Mouse (Mus musculus) CH12.LX (cell line): ENCODE measurements at regions not wholly inside any gene's neighbourhood (a gene's known extent, or its start where the extent isn't known, plus 50 kb on each side); places are given as distances from the start of the nearest gene placed in this dataset.

ENCODE experiments used
- BHLHE40 ChIP-seq: IDR thresholded peaks from 2 replicates; pipeline ENCODE4 v1.6.1; 2011; ENCODE audit warnings: mild to moderate bottlenecking, low read depth, low read length, improper control_type of control experiment
- CTCF ChIP-seq, 2 experiments: IDR thresholded peaks in 1 of 2; conservative IDR thresholded peaks in 1 of 2; 2 replicates each; pipeline ENCODE4 v1.5.1; 2011 to 2012; ENCODE audit warnings: low read depth in 2 of 2, low read length in 2 of 2, improper control_type of control experiment in 1 of 2, inconsistent platforms in 1 of 2, mild to moderate bottlenecking in 1 of 2, moderate library complexity in 1 of 2
- EP300 ChIP-seq: IDR thresholded peaks from 2 replicates; pipeline ENCODE4 v1.6.1; 2011; ENCODE audit warnings: low read length, improper control_type of control experiment
- IRF4 ChIP-seq: IDR thresholded peaks from 2 replicates; pipeline ENCODE4 v1.6.1; 2014; ENCODE audit warnings: low read depth, mild to moderate bottlenecking, inconsistent platforms, low read length, improper control_type of control experiment
- MAX ChIP-seq: IDR thresholded peaks from 2 replicates; pipeline ENCODE4 v1.6.1; 2011; ENCODE audit warnings: low read length, improper control_type of control experiment
- MYC ChIP-seq: IDR thresholded peaks from 2 replicates; pipeline ENCODE4 v1.6.1; 2011; ENCODE audit warnings: low read depth, mild to moderate bottlenecking, improper control_type of control experiment, low read length
- USF2 ChIP-seq: conservative IDR thresholded peaks from 2 replicates; pipeline ENCODE4 v1.6.1; 2011; ENCODE audit warnings: low read depth, low read length, improper control_type of control experiment

- TF ChIP-seq USF2 = no peak
- no peak for TF ChIP-seq EP300
- no peak for TF ChIP-seq MAX
- no peak for TF ChIP-seq BHLHE40
- no peak for TF ChIP-seq IRF4
- no peak for TF ChIP-seq CTCF (conservative IDR thresholded peaks at IDR 0.05 in 1 of 2, IDR thresholded peaks at IDR 0.05 in 1 of 2; ENCODE audit: low read depth in 2 of 2, low read length in 2 of 2)
- no peak for TF ChIP-seq MYC
These were observed 241.5 kb upstream of the Mmadhc start for GRCm38 (mm10) chr2:50538068-50538467.
